Mouse (Mus musculus) heart, adult 2 months (tissue): ENCODE results near the gene Sytl2. TPM values are rescaled to one million over a fixed set of nuclear protein-coding genes. Genes with fewer than 3 reads are reported as not detected.

Experiments
- DNase-seq, 2 experiments: peaks; one replicate each; pipeline ENCODE4 v3.0.0; 2021
- H3K27ac ChIP-seq: fragments of 200-600 bp; 2 replicates; pipeline ENCODE4 v1.8.1; 2022
- H3K27me3 ChIP-seq: fragments of 200-500 bp; 2 replicates; pipeline ENCODE4 v1.6.1; 2012; ENCODE audit warnings: mild to moderate bottlenecking, low read length, inconsistent platforms, mixed read lengths; ENCODE audit not compliant: control insufficient read depth, insufficient read depth
- H3K36me3 ChIP-seq: fragments of 200-500 bp; 2 replicates; pipeline ENCODE4 v1.6.1; 2012; ENCODE audit warnings: low read length, inconsistent platforms; ENCODE audit not compliant: control insufficient read depth, insufficient read depth
- H3K4me1 ChIP-seq: fragments of 200-500 bp; 2 replicates; pipeline ENCODE4 v1.6.1; 2011; ENCODE audit warnings: low read length; ENCODE audit not compliant: control insufficient read depth, insufficient read depth
- H3K4me3 ChIP-seq: fragments of 200-600 bp; 2 replicates; pipeline ENCODE4 v1.8.1; 2022
- H3K79me2 ChIP-seq: fragments of 200-500 bp; replicated peaks from 2 replicates; pipeline ENCODE4 v1.6.1; 2012; ENCODE audit warnings: mild to moderate bottlenecking, inconsistent platforms, low read length, moderate library complexity, mixed read lengths; ENCODE audit not compliant: control insufficient read depth, insufficient read depth
- H3K9ac ChIP-seq: fragments of 200-500 bp; 2 replicates; pipeline ENCODE4 v1.6.1; 2012; ENCODE audit warnings: low read depth, mild to moderate bottlenecking, control low read depth, inconsistent platforms, low read length, mixed read lengths
- CTCF ChIP-seq: fragments of 200-600 bp; IDR thresholded peaks from 2 replicates; pipeline ENCODE4 v1.8.1; 2022; ENCODE audit warnings: antibody characterized with exemption, mild to moderate bottlenecking, moderate library complexity
- EP300 ChIP-seq: fragments of 200-500 bp; IDR thresholded peaks from 2 replicates; pipeline ENCODE4 v1.6.1; 2011; ENCODE audit warnings: low read depth, low read length, control low read depth; ENCODE audit not compliant: insufficient read depth
- POLR2A ChIP-seq: fragments of 200-500 bp; IDR thresholded peaks from 2 replicates; pipeline ENCODE4 v1.6.1; 2011; ENCODE audit warnings: mild to moderate bottlenecking, low read depth, low read length, control low read depth; ENCODE audit not compliant: insufficient read depth
- WGBS: fragments of 180-500 bp; shearing (Covaris S2); methylation state at CpG from one replicate; pipeline ENCODE4 v1.1.7; 2018; 5-methylcytosine and 5-hydroxymethylcytosine counted together
- intact Hi-C: fragments of 180-260 bp; cut with DNase I; formaldehyde crosslinking; loops from one replicate; pipeline ENCODE4 v1.15.1; 2025
- polyA plus RNA-seq: library from polyadenylated mRNA; depleted of rRNA; stranded (reverse); fragments of >200 nt; gene quantifications from 2 replicates; pipeline ENCODE4 v1.2.3, GENCODE M21; 2012
- total RNA-seq, 2 experiments: library from RNA; stranded (reverse); gene quantifications; 2 replicates each; pipeline ENCODE4 v1.2.3; 2021

Sytl2 gene
- total and polyA plus RNA-seq, 3 experiments = 2.1 to 3.8 (median 3.3) TPM

DNA sequence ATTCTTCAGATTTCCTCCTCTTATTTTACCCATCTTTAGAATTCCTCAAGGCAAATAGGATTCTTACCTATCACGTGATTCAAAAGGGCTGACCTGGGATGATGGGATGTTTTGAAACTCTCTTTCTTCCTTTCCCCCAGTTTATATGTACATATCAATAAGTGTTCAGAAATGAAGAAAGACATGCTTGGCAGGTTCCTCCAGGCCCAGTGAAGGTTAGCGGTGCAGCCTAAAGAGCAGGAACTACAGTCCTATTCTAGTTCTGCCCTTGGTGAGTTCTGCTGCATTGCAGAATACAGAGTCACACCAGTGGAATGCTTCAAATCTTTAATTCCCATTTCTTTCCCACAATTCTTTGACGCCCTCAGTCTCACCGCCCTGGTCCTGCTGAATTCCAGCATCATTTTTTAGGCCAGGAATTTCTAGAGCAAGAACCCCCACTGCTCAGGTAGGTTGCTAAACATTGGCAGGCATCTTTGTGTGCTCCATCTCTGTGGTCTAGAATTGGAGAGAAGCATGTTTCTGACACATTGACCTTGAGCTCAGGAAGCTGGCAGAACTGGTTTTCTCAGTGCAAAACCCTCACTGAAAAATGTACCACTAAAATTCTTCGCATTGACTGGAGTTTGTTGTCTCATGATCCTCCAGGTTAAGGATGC, 45.9 kb downstream of the Sytl2 start:
- no peak for DNase-seq
- 93% methylated on average over 5 of the region's 5 CpGs for WGBS
- no peak overlapping the region for H3K4me3 ChIP-seq
- H3K36me3 ChIP-seq = no peaks in the 10 kb centered on the region
- no peaks in the 10 kb centered on the region for H3K79me2 ChIP-seq
- H3K9ac ChIP-seq = no peak overlapping the region
- H3K27me3 ChIP-seq = no peaks in the 10 kb centered on the region
- H3K4me1 ChIP-seq = no peaks in the 10 kb centered on the region
- no peak overlapping the region for H3K27ac ChIP-seq
- TF ChIP-seq POLR2A (no peak), CTCF (no peak), EP300 (no peak)
- intact Hi-C loops = no loop called here

DNA sequence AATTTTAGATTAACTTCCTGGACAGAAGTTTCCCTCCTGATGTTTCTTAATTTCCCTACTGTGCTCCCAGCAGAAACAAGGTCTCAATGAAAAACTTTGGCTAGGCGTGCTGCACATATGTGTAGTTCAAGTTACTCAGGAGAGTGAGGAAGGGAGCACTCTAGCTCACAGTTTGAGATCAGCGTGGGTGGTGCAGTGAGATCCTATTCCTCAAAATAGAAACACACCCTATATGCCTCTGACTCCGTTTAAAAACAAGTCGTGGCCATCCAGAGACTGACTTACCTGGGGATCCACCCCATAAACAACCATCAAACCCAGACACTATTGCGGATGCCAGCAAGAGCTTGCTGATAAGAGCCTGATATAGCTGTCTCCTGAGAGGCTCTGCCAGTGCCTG, 47.0 kb downstream of the Sytl2 start:
- Histone ChIP-seq H3K79me2 (no peaks in the 10 kb centered on the region), H3K9ac (no peak overlapping the region), H3K27me3 (no peaks in the 10 kb centered on the region), H3K27ac (no peak overlapping the region), H3K4me3 (no peak overlapping the region), H3K4me1 (no peaks in the 10 kb centered on the region), H3K36me3 (no peaks in the 10 kb centered on the region)
- 33% methylated on average over 5 of the region's 5 CpGs for WGBS
- TF ChIP-seq CTCF = no peak
- no peak for TF ChIP-seq POLR2A
- no peak for TF ChIP-seq EP300
- DNase-seq = no peak
- intact Hi-C loops = no loop called here

DNA sequence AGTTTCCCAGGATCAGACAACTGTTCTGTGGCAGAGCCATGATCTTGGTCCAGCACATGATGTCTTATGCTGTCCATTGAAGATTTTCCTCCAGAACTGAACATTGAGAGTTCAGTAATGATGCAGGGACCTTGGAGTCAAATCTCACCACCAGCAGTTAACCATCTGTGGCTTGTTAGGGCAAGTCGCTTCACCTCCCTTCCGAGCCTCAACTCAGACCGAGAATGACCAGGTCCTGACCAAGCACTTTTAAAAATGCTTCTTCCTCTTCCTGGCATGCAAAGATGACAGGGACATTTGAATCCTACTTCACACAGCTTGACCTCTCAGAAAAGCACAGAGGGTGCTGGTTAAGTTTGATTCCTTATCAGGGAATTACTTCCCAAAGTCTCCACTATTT, 50.1 kb downstream of the Sytl2 start:
- H3K27ac ChIP-seq = no peak overlapping the region
- H3K79me2 ChIP-seq = no peaks in the 10 kb centered on the region
- 82% methylated on average over 3 of the region's 3 CpGs for WGBS
- no peak overlapping the region for H3K4me3 ChIP-seq
- no peaks in the 10 kb centered on the region for H3K4me1 ChIP-seq
- TF ChIP-seq EP300 (no peak), POLR2A (no peak), CTCF (no peak)
- no peak overlapping the region for H3K9ac ChIP-seq
- no peaks in the 10 kb centered on the region for H3K36me3 ChIP-seq
- no peak for DNase-seq
- intact Hi-C loops = no loop called here
- no peaks in the 10 kb centered on the region for H3K27me3 ChIP-seq

DNA sequence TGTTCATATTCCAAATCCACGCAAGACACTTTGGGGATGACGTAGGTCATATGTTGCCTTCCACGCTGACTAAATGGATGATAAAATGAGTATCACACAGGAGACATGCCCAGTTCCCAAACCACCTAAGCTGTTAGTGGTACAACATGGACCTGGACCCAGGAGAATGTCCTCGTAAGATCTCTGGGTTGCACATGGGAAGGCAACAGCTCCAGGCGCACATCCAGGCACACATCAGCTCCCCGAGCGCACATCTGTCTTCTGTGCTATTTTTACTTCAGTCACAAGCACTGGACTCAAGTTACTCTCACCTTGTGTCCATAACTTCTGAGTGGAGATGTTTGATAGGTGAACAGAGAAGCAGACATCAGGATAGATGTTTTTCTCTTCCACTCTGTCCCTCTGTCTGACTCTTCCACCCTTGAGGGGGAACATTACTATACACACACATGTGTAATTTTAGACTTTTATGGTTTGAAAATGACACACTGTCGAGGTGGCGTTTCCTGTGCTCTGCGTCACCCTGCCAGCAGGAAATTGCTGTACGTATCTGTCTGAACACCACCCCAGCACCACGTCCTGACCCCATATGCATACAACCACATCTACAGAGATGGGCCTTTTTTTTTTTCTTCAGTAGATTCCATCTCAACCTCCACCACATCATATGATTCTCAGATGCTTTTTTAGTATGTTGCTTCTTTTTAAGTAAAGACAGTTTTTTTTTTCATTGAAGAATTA, 51.6 kb downstream of the Sytl2 start:
- Histone ChIP-seq H3K4me1 (no peaks in the 10 kb centered on the region), H3K36me3 (no peaks in the 10 kb centered on the region), H3K4me3 (no peak overlapping the region), H3K79me2 (no peaks in the 10 kb centered on the region), H3K9ac (no peak overlapping the region), H3K27me3 (no peaks in the 10 kb centered on the region; the same call in 1 of the 2 replicates), H3K27ac (no peak overlapping the region)
- peak in 1 of 2 experiments; percentile 18 for DNase-seq
- WGBS = 39% methylated on average over 12 of the region's 12 CpGs
- TF ChIP-seq EP300 = no peak
- no peak for TF ChIP-seq CTCF
- TF ChIP-seq POLR2A = no peak
- intact Hi-C loops = no loop called here

DNA sequence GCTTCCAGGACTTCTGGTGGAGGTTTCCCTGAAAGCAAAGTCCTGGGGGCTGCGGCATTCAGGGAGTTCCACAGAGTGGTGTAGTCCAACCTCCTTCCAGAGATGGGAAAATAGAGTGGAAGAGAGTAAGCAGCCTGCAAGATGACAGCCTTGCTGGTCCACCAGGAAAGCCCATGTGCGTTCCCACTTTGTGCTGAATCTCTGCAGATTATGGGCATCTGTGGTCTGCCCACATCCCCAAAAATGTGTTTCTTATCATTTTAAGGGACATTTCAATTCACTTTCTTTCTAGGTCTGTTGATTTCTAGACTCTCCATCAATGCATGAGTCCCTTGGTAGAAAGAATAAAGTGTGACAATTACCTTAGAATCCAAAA, 52.2 kb downstream of the Sytl2 start:
- Histone ChIP-seq H3K27ac (no peak overlapping the region), H3K36me3 (no peaks in the 10 kb centered on the region), H3K79me2 (no peaks in the 10 kb centered on the region), H3K9ac (no peak overlapping the region), H3K4me3 (no peak overlapping the region), H3K4me1 (no peaks in the 10 kb centered on the region), H3K27me3 (no peaks in the 10 kb centered on the region; the same call in 1 of the 2 replicates)
- 81% methylated on average over 2 of the region's 2 CpGs for WGBS
- DNase-seq = no peak
- TF ChIP-seq EP300 (no peak), POLR2A (no peak), CTCF (no peak)
- intact Hi-C loops = no loop called here

DNA sequence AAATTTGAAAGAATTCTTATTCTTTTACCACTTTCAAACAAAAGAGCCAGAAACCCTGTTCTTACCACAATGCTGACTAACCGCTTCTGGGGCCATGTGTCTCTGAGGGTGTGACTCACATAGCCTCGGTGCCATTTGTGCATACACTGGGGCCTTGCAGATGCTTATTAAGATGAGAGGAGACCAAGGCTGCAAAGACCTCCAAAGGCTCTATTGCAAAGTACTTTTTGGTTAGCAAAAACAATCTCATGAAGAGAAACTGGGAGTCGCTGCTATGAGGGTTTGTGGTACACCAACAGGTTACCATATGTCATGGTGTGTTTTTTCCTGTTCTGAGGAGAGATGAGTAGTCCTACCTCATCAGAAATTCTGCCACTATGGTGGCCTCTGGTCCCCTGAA, 53.4 kb downstream of the Sytl2 start:
- no peak for DNase-seq
- no peaks in the 10 kb centered on the region for H3K36me3 ChIP-seq
- no peaks in the 10 kb centered on the region; the same call in 1 of the 2 replicates for H3K27me3 ChIP-seq
- WGBS = 83% methylated on average over 3 of the region's 3 CpGs
- no peak overlapping the region for H3K27ac ChIP-seq
- H3K4me3 ChIP-seq = no peak overlapping the region
- intact Hi-C loops = no loop called here
- H3K79me2 ChIP-seq = no peaks in the 10 kb centered on the region
- H3K4me1 ChIP-seq = no peaks in the 10 kb centered on the region
- H3K9ac ChIP-seq = no peak overlapping the region
- TF ChIP-seq CTCF = no peak
- no peak for TF ChIP-seq POLR2A
- no peak for TF ChIP-seq EP300
